Mouse (Mus musculus) neural tube, embryonic 15.5 days (tissue): ENCODE data around the gene Klhl15. TPM values are rescaled to one million over a fixed set of nuclear protein-coding genes. Genes with fewer than 3 reads are reported as not detected.
"Not testable (repeated sequence)": the region's sequence is repeated elsewhere in the genome, so short reads cannot be mapped to it uniquely, and the experiment has no call there.

Source experiments
- ATAC-seq: fragments of 200-750 bp; cut with Nextera tagmentation; 2 replicates; pipeline ENCODE4 v1.8.0; 2017; ENCODE audit warnings: mild to moderate bottlenecking, moderate TSS enrichment, moderate library complexity; ENCODE audit not compliant: low FRiP score
- H3K27ac ChIP-seq: fragments of 300-500 bp; sonication (generic); replicated peaks from 2 replicates; pipeline ENCODE4 v1.5.1; 2015; ENCODE audit warnings: mild to moderate bottlenecking, inconsistent platforms
- H3K27me3 ChIP-seq: fragments of 300-500 bp; sonication (generic); replicated peaks from 2 replicates; pipeline ENCODE4 v1.6.1; 2015; ENCODE audit warnings: inconsistent platforms
- H3K36me3 ChIP-seq: fragments of 300-500 bp; sonication (generic); 2 replicates; pipeline ENCODE4 v1.6.1; 2015; ENCODE audit warnings: inconsistent platforms
- H3K4me1 ChIP-seq: fragments of 300-500 bp; sonication (generic); 2 replicates; pipeline ENCODE4 v1.6.1; 2015; ENCODE audit warnings: inconsistent platforms
- H3K4me2 ChIP-seq: fragments of 300-500 bp; sonication (generic); 2 replicates; pipeline ENCODE4 v1.6.1; 2015; ENCODE audit warnings: inconsistent platforms, mild to moderate bottlenecking, moderate library complexity
- H3K4me3 ChIP-seq: fragments of 300-500 bp; sonication (generic); replicated peaks from 2 replicates; pipeline ENCODE4 v1.5.1; 2015; ENCODE audit warnings: mild to moderate bottlenecking, inconsistent platforms
- H3K9ac ChIP-seq: fragments of 300-500 bp; sonication (generic); replicated peaks from 2 replicates; pipeline ENCODE4 v1.6.1; 2015; ENCODE audit warnings: mild to moderate bottlenecking, inconsistent platforms
- H3K9me3 ChIP-seq: fragments of 300-500 bp; sonication (generic); replicated peaks from 2 replicates; pipeline ENCODE4 v1.6.1; 2016; ENCODE audit warnings: inconsistent platforms
- WGBS: fragments of 180-500 bp; shearing (Covaris S2); methylation state at CpG from one replicate; pipeline ENCODE4 v1.1.7; 2015; ENCODE audit warnings: mixed read lengths; 5-methylcytosine and 5-hydroxymethylcytosine counted together
- polyA plus RNA-seq: library from polyadenylated mRNA; unstranded; fragments of >200 nt; fragmentation: Nextera tagmentation; extraction: Ambion mirVana; gene quantifications from 2 replicates; pipeline ENCODE4 v1.2.1, GENCODE M21; 2015

Klhl15 gene
- 9.1 and 11.2 TPM in 2 replicates for polyA plus RNA-seq

- peak within 1 kb of the TSS; percentile 62 for H3K4me3 ChIP-seq
- peak; percentile 92 for ATAC-seq
- H3K4me1 ChIP-seq: no peaks in the 10 kb centered on the region
- H3K27ac ChIP-seq: peak within 1 kb of the TSS; percentile 89
- peak within 1 kb of the TSS; percentile 54 for H3K4me2 ChIP-seq
- H3K27me3 ChIP-seq: peaks cover 61% of the 10 kb centered on the region
- peak within 1 kb of the TSS; percentile 73 for H3K9ac ChIP-seq
- H3K36me3 ChIP-seq: no peaks in the 10 kb centered on the region
- WGBS: 6% methylated on average over 69 of the region's 70 CpGs
- no peaks in the 10 kb centered on the region for H3K9me3 ChIP-seq
These were observed at the start of gene Klhl15 for GRCm38 (mm10) chrX:94234532-94235189. Gene Klhl15 (plus strand): TSS chrX:94234599.

DNA sequence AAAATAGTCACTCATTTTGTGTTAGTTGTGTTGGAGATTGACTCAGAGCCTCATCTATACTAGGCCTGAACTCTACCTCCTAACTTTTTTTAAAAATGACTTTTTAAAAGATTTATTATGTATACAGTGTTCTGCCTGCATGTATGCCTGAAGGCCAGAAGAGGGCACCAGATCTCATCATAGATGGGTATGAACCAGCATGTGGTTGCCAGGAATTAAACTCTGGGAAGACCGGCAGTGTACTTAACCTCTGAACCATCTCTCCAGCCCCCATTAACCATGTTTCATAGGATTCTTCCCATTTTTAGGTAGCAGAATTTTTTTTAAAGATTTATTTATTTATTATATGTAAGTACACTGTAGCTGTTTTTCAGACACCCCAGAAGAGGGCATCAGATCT lies 49.2 kb upstream of the Klhl15 start:
- ATAC-seq: no peak
- no peak overlapping the region for H3K4me3 ChIP-seq

DNA sequence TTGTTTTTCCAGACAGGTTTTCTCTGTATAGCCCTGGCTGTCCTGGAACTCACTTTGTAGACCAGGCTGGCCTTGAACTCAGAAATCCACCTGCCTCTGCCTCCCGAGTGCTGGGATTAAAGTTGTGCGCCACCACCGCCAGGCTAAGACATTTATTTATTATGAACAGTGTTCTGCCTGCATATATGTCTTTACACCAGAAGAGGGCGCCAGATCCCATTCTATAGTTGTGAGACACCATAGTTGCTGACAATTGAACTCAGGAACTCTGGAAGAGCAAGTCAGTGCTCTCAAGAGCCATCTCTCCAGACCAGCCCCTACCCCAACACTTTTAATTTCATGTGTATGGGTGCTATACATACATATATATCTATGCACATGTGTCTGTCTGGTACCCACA lies 40.5 kb upstream of the Klhl15 start:
- peaks cover 49% of the 10 kb centered on the region for H3K36me3 ChIP-seq
- H3K9ac ChIP-seq: not testable (repeated sequence)

More for the DNA sequence above, 49.2 kb upstream of the Klhl15 start:
- Histone ChIP-seq H3K9me3 (no peaks in the 10 kb centered on the region), H3K36me3 (no peaks in the 10 kb centered on the region), H3K27me3 (peaks cover 23% of the 10 kb centered on the region; the same call in 1 of the 2 replicates), H3K9ac (no peak overlapping the region), H3K27ac (no peak overlapping the region), H3K4me2 (no peak overlapping the region), H3K4me1 (no peaks in the 10 kb centered on the region)
- WGBS: 65% methylated on average over 1 of the region's 1 CpGs

GRCm38 (mm10) chrX:94197789-94198188 lies 36.6 kb upstream of the Klhl15 start:
- H3K27me3 ChIP-seq: no peaks in the 10 kb centered on the region
- 87% methylated on average over 5 of the region's 5 CpGs for WGBS

More for the DNA sequence above, 40.5 kb upstream of the Klhl15 start:
- H3K4me2 ChIP-seq, H3K4me1 ChIP-seq, H3K4me3 ChIP-seq, H3K27ac ChIP-seq, H3K9me3 ChIP-seq, ATAC-seq, H3K27me3 ChIP-seq: not testable (repeated sequence)
- 65% methylated on average over 4 of the region's 4 CpGs for WGBS

GRCm38 (mm10) chrX:94212264-94212596 lies 22.2 kb upstream of the Klhl15 start:
- WGBS: under 1% methylated on average over 12 of the region's 12 CpGs
- H3K27me3 ChIP-seq: no peaks in the 10 kb centered on the region
- ATAC-seq: peak; percentile 68
- H3K4me3 ChIP-seq: peak overlapping the region; percentile 77
- peak overlapping the region; percentile 86 for H3K27ac ChIP-seq
- H3K4me2 ChIP-seq: peak overlapping the region; percentile 62
- peaks cover 6% of the 10 kb centered on the region for H3K4me1 ChIP-seq
- peak overlapping the region; percentile 83 for H3K9ac ChIP-seq
- no peaks in the 10 kb centered on the region for H3K9me3 ChIP-seq
- peaks cover 21% of the 10 kb centered on the region for H3K36me3 ChIP-seq

More at GRCm38 (mm10) chrX:94197789-94198188, 36.6 kb upstream of the Klhl15 start:
- H3K27ac ChIP-seq: no peak overlapping the region
- no peaks in the 10 kb centered on the region for H3K9me3 ChIP-seq
- H3K9ac ChIP-seq: no peak overlapping the region
- ATAC-seq: no peak
- no peaks in the 10 kb centered on the region for H3K4me1 ChIP-seq
- H3K4me2 ChIP-seq: no peak overlapping the region
- H3K36me3 ChIP-seq: peaks cover 74% of the 10 kb centered on the region
- no peak overlapping the region for H3K4me3 ChIP-seq

- Histone ChIP-seq H3K9me3 (no peaks in the 10 kb centered on the region), H3K9ac (peak within 1 kb of the TSS; percentile 83), H3K27ac (peak within 1 kb of the TSS; percentile 86), H3K4me3 (peak within 1 kb of the TSS; percentile 77), H3K27me3 (no peaks in the 10 kb centered on the region), H3K36me3 (peaks cover 15% of the 10 kb centered on the region), H3K4me2 (peak within 1 kb of the TSS; percentile 62), H3K4me1 (peaks cover 6% of the 10 kb centered on the region)
- under 1% methylated on average over 52 of the region's 52 CpGs for WGBS
- peak; percentile 95 for ATAC-seq
These were observed 21.6 kb upstream of the Klhl15 start, which contains the start of gene Eif2s3x for GRCm38 (mm10) chrX:94212597-94213321. Gene Eif2s3x (minus strand): TSS chrX:94212862.

DNA sequence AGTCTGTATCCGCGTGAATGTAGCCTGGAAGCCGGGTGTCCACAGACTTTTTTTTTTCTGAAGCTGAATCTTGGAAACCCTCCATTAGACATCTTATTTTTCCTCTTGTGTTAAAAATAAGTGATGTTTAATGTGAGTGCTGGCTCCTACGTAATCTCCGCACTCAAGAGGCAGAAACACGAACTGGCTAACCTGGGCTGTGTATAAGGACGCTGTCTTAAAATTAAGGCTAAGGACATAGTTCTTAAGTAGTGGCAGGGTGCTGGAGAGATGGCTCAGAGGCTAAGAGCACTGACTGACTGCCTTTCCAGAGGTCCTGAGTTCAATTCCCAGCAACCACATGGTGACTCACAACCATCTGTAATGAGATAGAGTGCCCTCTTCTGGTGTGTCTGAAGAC lies 21.0 kb upstream of the Klhl15 start:
- Histone ChIP-seq H3K9ac (peak overlapping the region; percentile 83), H3K4me1 (peaks cover 6% of the 10 kb centered on the region), H3K36me3 (peaks cover 10% of the 10 kb centered on the region), H3K9me3 (no peaks in the 10 kb centered on the region), H3K27me3 (no peaks in the 10 kb centered on the region), H3K4me3 (peak overlapping the region; percentile 77), H3K4me2 (peak overlapping the region; percentile 62), H3K27ac (peak overlapping the region; percentile 86)
- 13% methylated on average over 7 of the region's 7 CpGs for WGBS
- ATAC-seq: peak; percentile 42

DNA sequence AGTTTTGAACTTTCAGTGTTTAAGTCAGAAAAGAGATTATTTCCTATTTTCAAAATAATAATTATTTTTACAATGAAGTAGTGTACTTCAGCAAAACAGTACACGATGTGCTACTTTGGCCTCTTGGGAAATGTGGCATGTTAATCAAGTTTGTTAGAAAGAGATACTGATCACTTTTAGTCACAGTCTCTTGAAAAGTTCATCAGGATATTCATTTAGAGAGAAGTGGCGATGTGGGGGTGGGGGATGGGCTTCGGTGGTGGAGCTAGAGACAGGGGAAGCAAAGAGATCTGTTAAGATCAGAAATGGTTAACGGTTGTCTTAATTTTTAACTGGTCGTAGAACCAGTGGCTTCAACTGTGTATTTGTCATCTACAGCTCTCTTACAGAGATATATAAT lies 967 bp upstream of the Klhl15 start:
- no peaks in the 10 kb centered on the region for H3K4me1 ChIP-seq
- H3K4me3 ChIP-seq: no peak overlapping the region
- no peak overlapping the region for H3K9ac ChIP-seq
- no peak overlapping the region for H3K27ac ChIP-seq
- 41% methylated on average over 5 of the region's 5 CpGs for WGBS
- H3K27me3 ChIP-seq: peaks cover 54% of the 10 kb centered on the region
- H3K36me3 ChIP-seq: no peaks in the 10 kb centered on the region
- H3K9me3 ChIP-seq: no peaks in the 10 kb centered on the region
- H3K4me2 ChIP-seq: peak overlapping the region; percentile 54; the same call in 1 of the 2 replicates
- ATAC-seq: no peak

DNA sequence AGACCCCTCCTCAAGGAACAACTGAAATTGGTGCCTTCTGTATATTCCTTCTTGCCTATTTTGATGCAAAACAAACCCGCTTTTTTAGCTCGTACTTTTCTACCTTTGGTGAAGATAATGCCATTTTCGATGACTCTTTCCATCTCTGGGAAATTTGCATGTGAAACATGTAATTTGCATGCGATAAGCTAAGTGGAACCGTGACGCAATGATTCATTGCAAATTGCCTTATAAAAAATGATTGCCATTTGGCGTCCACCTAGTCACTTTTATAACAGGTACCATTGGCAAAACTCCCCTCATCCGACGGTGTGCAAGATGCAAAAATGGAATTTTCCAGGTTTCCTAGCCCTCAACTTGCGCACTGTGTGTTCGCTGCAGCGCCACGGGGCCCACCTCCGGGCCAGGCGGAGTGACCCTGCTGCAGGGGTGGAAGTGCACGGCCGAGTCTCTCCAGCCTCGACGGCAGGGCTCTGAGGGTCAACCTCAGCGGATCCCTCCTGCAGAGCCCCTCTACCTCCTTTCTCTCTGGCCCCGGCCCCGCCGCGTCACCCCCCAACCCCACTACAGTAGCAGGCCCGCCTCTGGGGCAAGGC lies 365 bp upstream of the Klhl15 start:
- Histone ChIP-seq H3K4me2 (peak overlapping the region; percentile 54), H3K9me3 (no peaks in the 10 kb centered on the region), H3K4me3 (peak overlapping the region; percentile 62), H3K27ac (peak overlapping the region; percentile 89), H3K9ac (peak overlapping the region; percentile 73), H3K36me3 (no peaks in the 10 kb centered on the region), H3K27me3 (peaks cover 60% of the 10 kb centered on the region), H3K4me1 (no peaks in the 10 kb centered on the region)
- ATAC-seq: no peak
- WGBS: 10% methylated on average over 24 of the region's 25 CpGs

GRCm38 (mm10) chrX:94235190-94235555 lies 774 bp downstream of the Klhl15 start:
- ATAC-seq: peak; percentile 40
- Histone ChIP-seq H3K27me3 (peaks cover 56% of the 10 kb centered on the region), H3K9me3 (no peaks in the 10 kb centered on the region)

GRCm38 (mm10) chrX:94235601-94236000 lies 1.2 kb downstream of the Klhl15 start:
- H3K27ac ChIP-seq: peak overlapping the region; percentile 89; the same call in 1 of the 2 replicates
- 25% methylated on average over 12 of the region's 12 CpGs for WGBS

More at GRCm38 (mm10) chrX:94235190-94235555, 774 bp downstream of the Klhl15 start:
- peak overlapping the region; percentile 62 for H3K4me3 ChIP-seq
- H3K9ac ChIP-seq: peak overlapping the region; percentile 73
- H3K36me3 ChIP-seq: no peaks in the 10 kb centered on the region
- WGBS: 17% methylated on average over 23 of the region's 35 CpGs
- peak overlapping the region; percentile 54 for H3K4me2 ChIP-seq
- H3K4me1 ChIP-seq: no peaks in the 10 kb centered on the region
- H3K27ac ChIP-seq: peak overlapping the region; percentile 89

More at GRCm38 (mm10) chrX:94235601-94236000, 1.2 kb downstream of the Klhl15 start:
- peak overlapping the region; percentile 62 for H3K4me3 ChIP-seq
- H3K27me3 ChIP-seq: peaks cover 52% of the 10 kb centered on the region
- peak overlapping the region; percentile 54 for H3K4me2 ChIP-seq
- no peak for ATAC-seq
- H3K9me3 ChIP-seq: no peaks in the 10 kb centered on the region
- peak overlapping the region; percentile 73 for H3K9ac ChIP-seq
- no peaks in the 10 kb centered on the region for H3K36me3 ChIP-seq
- H3K4me1 ChIP-seq: no peaks in the 10 kb centered on the region
